Mouse (Mus musculus) retina, postnatal 1 day (tissue): Measurements from ENCODE around the gene Rhod.

Source experiments
- DNase-seq: peaks from one replicate; pipeline ENCODE4 v3.0.0-alpha.2; 2012

The Rhod gene

GRCm38 (mm10) chr19:4449230-4449629 lies 10.0 kb upstream of the Rhod start:
- no peak for DNase-seq

GRCm38 (mm10) chr19:4447445-4447844 lies 8.2 kb upstream of the Rhod start:
- no peak for DNase-seq

- no peak for DNase-seq
Observed at GRCm38 (mm10) chr19:4446661-4447420, 7.6 kb upstream of the Rhod start.

- peak; percentile 89 for DNase-seq
Observed at GRCm38 (mm10) chr19:4442408-4442807, 3.2 kb upstream of the Rhod start.

- peak; percentile 85 for DNase-seq
Observed at GRCm38 (mm10) chr19:4441621-4442161, 2.5 kb upstream of the Rhod start.

GRCm38 (mm10) chr19:4441090-4441591 lies 1.9 kb upstream of the Rhod start:
- peak; percentile 82 for DNase-seq

GRCm38 (mm10) chr19:4440222-4440621 lies 990 bp upstream of the Rhod start:
- peak; percentile 27 for DNase-seq

- no peak for DNase-seq
Observed at GRCm38 (mm10) chr19:4438791-4439160, 456 bp downstream of the Rhod start.

GRCm38 (mm10) chr19:4437886-4438285 lies 1.3 kb downstream of the Rhod start:
- DNase-seq: no peak

GRCm38 (mm10) chr19:4436254-4436653 lies 3.0 kb downstream of the Rhod start:
- no peak for DNase-seq

- no peak for DNase-seq
Observed at GRCm38 (mm10) chr19:4434999-4435398, 4.2 kb downstream of the Rhod start.

- peak; percentile 55 for DNase-seq
Observed at GRCm38 (mm10) chr19:4433756-4434155, 5.5 kb downstream of the Rhod start.

GRCm38 (mm10) chr19:4430091-4430620 lies 9.1 kb downstream of the Rhod start:
- no peak for DNase-seq

- peak; percentile 70 for DNase-seq
Observed at GRCm38 (mm10) chr19:4425610-4426366, 13.4 kb downstream of the Rhod start.

- DNase-seq: no peak
Observed at GRCm38 (mm10) chr19:4423021-4423420, 16.2 kb downstream of the Rhod start.

- no peak for DNase-seq
Observed at GRCm38 (mm10) chr19:4422581-4422980, 16.7 kb downstream of the Rhod start.

- DNase-seq: no peak
Observed at GRCm38 (mm10) chr19:4420153-4420910, 18.9 kb downstream of the Rhod start.

GRCm38 (mm10) chr19:4419711-4420110 lies 19.5 kb downstream of the Rhod start:
- DNase-seq: no peak

- DNase-seq: no peak
Observed at GRCm38 (mm10) chr19:4417713-4418112, 21.5 kb downstream of the Rhod start.

- peak; percentile 75 for DNase-seq
Observed at GRCm38 (mm10) chr19:4417183-4417582, 22.0 kb downstream of the Rhod start.

- DNase-seq: no peak
Observed at GRCm38 (mm10) chr19:4414631-4415030, 24.6 kb downstream of the Rhod start.

- no peak for DNase-seq
Observed at GRCm38 (mm10) chr19:4409062-4409461, 30.2 kb downstream of the Rhod start.

- DNase-seq: no peak
Observed at GRCm38 (mm10) chr19:4404840-4405239, 34.4 kb downstream of the Rhod start.
